Mouse (Mus musculus) limb, embryonic 12.5 days (tissue): ENCODE measurements around the gene Nebl. TPM values are rescaled to one million over a fixed set of nuclear protein-coding genes. Genes with fewer than 3 reads are reported as not detected.

Source experiments
- ATAC-seq: fragments of 200-750 bp; cut with Nextera tagmentation; 2 replicates; pipeline ENCODE4 v1.8.0; 2017; ENCODE audit warnings: low read depth, moderate TSS enrichment; ENCODE audit not compliant: insufficient number of reproducible peaks, insufficient read depth, low FRiP score, low TSS enrichment
- H3K27ac ChIP-seq: fragments of 300-500 bp; sonication (generic); 2 replicates; pipeline ENCODE4 v1.5.1; 2016; ENCODE audit warnings: mild to moderate bottlenecking, moderate library complexity
- H3K27me3 ChIP-seq: fragments of 300-500 bp; sonication (generic); 2 replicates; pipeline ENCODE4 v1.6.1; 2016; ENCODE audit warnings: mild to moderate bottlenecking, moderate library complexity
- H3K36me3 ChIP-seq: fragments of 300-500 bp; sonication (generic); 2 replicates; pipeline ENCODE4 v1.6.1; 2016; ENCODE audit warnings: mild to moderate bottlenecking, moderate library complexity
- H3K4me1 ChIP-seq: fragments of 300-500 bp; sonication (generic); replicated peaks from 2 replicates; pipeline ENCODE4 v1.6.1; 2016
- H3K4me2 ChIP-seq: fragments of 300-500 bp; sonication (generic); 2 replicates; pipeline ENCODE4 v1.6.1; 2016; ENCODE audit warnings: mild to moderate bottlenecking, moderate library complexity
- H3K4me3 ChIP-seq: fragments of 300-500 bp; sonication (generic); replicated peaks from 2 replicates; pipeline ENCODE4 v1.5.1; 2016; ENCODE audit warnings: mild to moderate bottlenecking
- H3K9ac ChIP-seq: fragments of 300-500 bp; sonication (generic); replicated peaks from 2 replicates; pipeline ENCODE4 v1.6.1; 2016; ENCODE audit warnings: mild to moderate bottlenecking, moderate library complexity
- H3K9me3 ChIP-seq: fragments of 300-500 bp; sonication (generic); 2 replicates; pipeline ENCODE4 v1.6.1; 2016; ENCODE audit warnings: mild to moderate bottlenecking, moderate library complexity
- WGBS: fragments of 180-500 bp; shearing (Covaris S2); methylation state at CpG from one replicate; pipeline ENCODE4 v1.1.7; 2016; 5-methylcytosine and 5-hydroxymethylcytosine counted together
- polyA plus RNA-seq: library from polyadenylated mRNA; unstranded; fragments of >200 nt; fragmentation: Nextera tagmentation; extraction: Ambion mirVana; gene quantifications from 2 replicates; pipeline ENCODE4 v1.2.1, GENCODE M21; 2016

The Nebl gene
- polyA plus RNA-seq, 1 experiment from 2014 or later, result 10.4 TPM

DNA sequence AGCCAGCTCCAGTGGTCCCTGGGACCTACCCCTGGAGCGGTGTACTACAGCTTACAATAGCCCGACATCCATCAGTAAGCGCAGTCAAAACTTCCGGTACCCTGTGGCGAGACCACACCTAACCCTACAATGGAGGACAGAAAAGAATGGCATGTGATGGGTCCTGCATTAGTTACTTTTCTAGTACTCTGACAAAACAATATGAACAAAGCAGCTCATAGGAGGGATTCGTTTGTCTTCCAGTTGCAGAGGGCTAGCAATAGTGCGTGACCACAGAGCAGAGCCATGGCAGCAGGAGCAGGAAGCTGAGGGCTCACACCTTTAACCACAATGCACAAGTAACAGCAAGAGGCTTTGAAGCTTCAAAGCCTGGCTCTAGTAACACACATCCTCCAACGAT is 59.7 kb downstream of the Nebl start:
- no peak overlapping the region for H3K27ac ChIP-seq

DNA sequence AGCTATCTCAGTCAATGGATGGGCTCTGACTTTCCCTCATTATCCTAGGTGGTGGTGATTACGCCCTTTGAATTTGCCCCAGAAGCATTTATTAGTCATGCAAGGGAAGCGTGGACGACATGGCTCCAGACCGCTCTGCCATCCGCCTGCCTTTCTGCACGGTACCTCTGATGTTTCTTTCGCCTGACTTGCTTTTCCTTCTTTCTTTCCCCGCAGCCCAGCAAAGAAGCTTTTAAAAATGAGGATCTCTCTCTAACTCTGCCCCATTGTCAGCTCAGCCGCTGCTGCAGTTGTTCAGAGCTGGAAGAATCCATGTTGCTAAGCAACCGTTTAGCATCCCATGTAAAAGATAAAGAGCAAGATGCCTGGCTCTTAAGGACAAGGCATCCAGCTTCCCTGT is 61.3 kb downstream of the Nebl start:
- Histone ChIP-seq H3K4me3 (no peak overlapping the region), H3K4me2 (no peak overlapping the region), H3K27me3 (no peaks in the 10 kb centered on the region), H3K27ac (no peak overlapping the region), H3K9ac (no peak overlapping the region), H3K36me3 (no peaks in the 10 kb centered on the region), H3K9me3 (no peaks in the 10 kb centered on the region), H3K4me1 (no peaks in the 10 kb centered on the region)
- no peak for ATAC-seq
- 44% methylated on average over 10 of the region's 10 CpGs for WGBS

More for the DNA sequence above, 59.7 kb downstream of the Nebl start:
- H3K9ac ChIP-seq, result no peak overlapping the region
- H3K36me3 ChIP-seq, result no peaks in the 10 kb centered on the region
- 78% methylated on average over 8 of the region's 8 CpGs for WGBS
- H3K27me3 ChIP-seq, result no peaks in the 10 kb centered on the region
- no peaks in the 10 kb centered on the region for H3K4me1 ChIP-seq
- H3K9me3 ChIP-seq, result no peaks in the 10 kb centered on the region
- no peak overlapping the region for H3K4me3 ChIP-seq
- no peak overlapping the region for H3K4me2 ChIP-seq
- ATAC-seq, result no peak

GRCm38 (mm10) chr2:17669000-17669399 is 62.3 kb downstream of the Nebl start:
- no peaks in the 10 kb centered on the region for H3K4me1 ChIP-seq
- no peak overlapping the region for H3K27ac ChIP-seq
- no peak for ATAC-seq
- no peak overlapping the region for H3K4me2 ChIP-seq
- no peak overlapping the region for H3K4me3 ChIP-seq
- H3K9me3 ChIP-seq, result no peaks in the 10 kb centered on the region
- H3K9ac ChIP-seq, result no peak overlapping the region
- no peaks in the 10 kb centered on the region for H3K27me3 ChIP-seq
- no peaks in the 10 kb centered on the region for H3K36me3 ChIP-seq
- 22% methylated on average over 2 of the region's 2 CpGs for WGBS

DNA sequence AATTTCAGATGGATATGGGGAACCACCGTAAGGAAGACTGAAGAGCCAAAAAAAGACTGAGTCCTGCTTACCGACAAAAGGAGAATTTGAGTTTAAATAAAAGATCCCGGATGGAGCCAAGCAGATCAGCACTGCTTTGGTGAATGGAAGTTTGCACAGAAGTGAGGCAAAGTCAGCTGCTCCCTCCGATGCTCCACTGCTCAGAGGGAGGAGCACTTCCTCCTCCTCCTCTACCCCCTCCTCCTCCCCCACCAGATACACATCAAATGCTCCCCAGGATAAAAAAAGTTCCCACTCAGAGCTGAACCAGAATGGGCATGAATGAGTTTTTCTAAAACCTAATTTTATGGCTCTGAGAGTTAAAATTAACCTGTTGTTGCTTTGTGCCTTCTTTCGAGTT is 73.1 kb downstream of the Nebl start:
- no peaks in the 10 kb centered on the region for H3K4me1 ChIP-seq
- peaks cover 2% of the 10 kb centered on the region; the same call in 1 of the 2 replicates for H3K9me3 ChIP-seq
- no peak overlapping the region for H3K4me2 ChIP-seq
- H3K27me3 ChIP-seq, result no peaks in the 10 kb centered on the region
- ATAC-seq, result no peak
- 73% methylated on average over 5 of the region's 5 CpGs for WGBS
- H3K4me3 ChIP-seq, result no peak overlapping the region
- no peak overlapping the region for H3K9ac ChIP-seq
- H3K27ac ChIP-seq, result no peak overlapping the region
- H3K36me3 ChIP-seq, result no peaks in the 10 kb centered on the region

DNA sequence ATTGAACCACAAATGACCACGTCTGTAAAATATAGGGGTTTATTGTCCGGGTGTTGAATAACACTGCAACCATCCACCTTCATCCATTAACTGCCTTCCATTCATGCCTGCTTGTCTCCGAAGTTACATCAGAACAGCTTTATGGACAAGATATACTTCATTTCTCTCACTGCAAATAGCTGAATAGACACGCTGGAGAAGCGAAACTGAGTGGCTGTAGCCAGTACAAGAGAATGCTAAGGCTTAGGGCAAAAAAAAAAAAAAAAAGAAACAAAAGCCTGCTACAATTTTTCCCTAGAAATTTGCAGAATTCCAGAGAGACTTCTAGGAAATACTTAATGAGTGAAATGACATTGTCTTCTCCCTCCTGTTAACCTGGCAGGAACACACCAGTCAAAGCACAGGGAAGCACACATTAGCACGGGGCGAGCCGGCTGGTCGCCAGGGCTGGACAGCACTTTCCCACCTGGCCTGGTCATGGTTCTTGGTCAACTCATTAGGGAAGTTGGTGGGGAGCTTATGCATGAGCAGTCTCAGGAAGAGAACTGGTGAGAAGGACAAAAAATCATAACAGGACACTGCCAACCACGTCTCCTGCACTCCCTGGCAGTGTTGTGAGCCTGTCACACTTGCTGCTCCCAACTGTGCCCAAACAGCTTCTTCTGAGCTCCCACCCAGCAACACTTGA is 81.0 kb downstream of the Nebl start:
- no peaks in the 10 kb centered on the region for H3K36me3 ChIP-seq
- H3K27ac ChIP-seq, result no peak overlapping the region
- no peak for ATAC-seq
- H3K9ac ChIP-seq, result no peak overlapping the region
- H3K9me3 ChIP-seq, result no peaks in the 10 kb centered on the region
- no peak overlapping the region for H3K4me3 ChIP-seq
- 69% methylated on average over 10 of the region's 10 CpGs for WGBS
- H3K4me2 ChIP-seq, result no peak overlapping the region
- H3K27me3 ChIP-seq, result no peaks in the 10 kb centered on the region
- H3K4me1 ChIP-seq, result peaks cover 5% of the 10 kb centered on the region

GRCm38 (mm10) chr2:17649728-17650127 is 81.5 kb downstream of the Nebl start:
- H3K9me3 ChIP-seq, result no peaks in the 10 kb centered on the region
- ATAC-seq, result no peak
- 63% methylated on average over 3 of the region's 3 CpGs for WGBS
- H3K4me3 ChIP-seq, result no peak overlapping the region
- no peak overlapping the region for H3K27ac ChIP-seq
- H3K4me2 ChIP-seq, result no peak overlapping the region
- H3K4me1 ChIP-seq, result peaks cover 11% of the 10 kb centered on the region
- no peaks in the 10 kb centered on the region for H3K36me3 ChIP-seq
- no peak overlapping the region for H3K9ac ChIP-seq
- no peaks in the 10 kb centered on the region for H3K27me3 ChIP-seq

GRCm38 (mm10) chr2:17644282-17645262 is 86.7 kb downstream of the Nebl start:
- no peak overlapping the region for H3K27ac ChIP-seq
- H3K4me3 ChIP-seq, result no peak overlapping the region
- ATAC-seq, result no peak
- H3K9me3 ChIP-seq, result no peaks in the 10 kb centered on the region
- H3K4me1 ChIP-seq, result peaks cover 9% of the 10 kb centered on the region
- H3K4me2 ChIP-seq, result no peak overlapping the region
- no peak overlapping the region for H3K9ac ChIP-seq
- H3K36me3 ChIP-seq, result no peaks in the 10 kb centered on the region
- 30% methylated on average over 3 of the region's 3 CpGs for WGBS
- no peaks in the 10 kb centered on the region for H3K27me3 ChIP-seq

GRCm38 (mm10) chr2:17643869-17644268 is 87.4 kb downstream of the Nebl start:
- Histone ChIP-seq H3K4me1 (peaks cover 12% of the 10 kb centered on the region), H3K36me3 (no peaks in the 10 kb centered on the region), H3K4me2 (no peak overlapping the region), H3K27ac (no peak overlapping the region), H3K27me3 (no peaks in the 10 kb centered on the region), H3K9ac (no peak overlapping the region), H3K9me3 (no peaks in the 10 kb centered on the region), H3K4me3 (no peak overlapping the region)
- WGBS, result 56% methylated on average over 7 of the region's 7 CpGs
- no peak for ATAC-seq

DNA sequence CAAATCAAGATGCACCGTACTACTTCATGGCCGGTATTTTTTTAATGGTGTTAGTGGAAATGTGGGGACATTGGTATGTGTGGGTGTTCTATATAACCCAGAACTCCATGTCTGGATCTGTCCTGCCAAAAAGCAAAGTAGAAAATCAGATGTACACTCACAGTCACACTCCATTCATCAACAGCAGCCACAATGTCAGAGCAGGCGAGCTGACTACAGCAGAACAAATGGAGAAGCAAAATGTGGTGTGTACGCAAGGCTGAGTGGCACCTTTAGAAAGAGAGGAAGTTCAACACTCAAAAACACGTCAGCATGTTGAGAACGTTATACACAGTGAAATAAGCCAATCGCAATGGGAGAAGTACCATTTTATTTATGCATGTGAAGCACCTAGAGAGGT is 88.5 kb downstream of the Nebl start:
- H3K4me1 ChIP-seq, result peaks cover 17% of the 10 kb centered on the region
- no peak overlapping the region for H3K27ac ChIP-seq
- no peak overlapping the region for H3K4me2 ChIP-seq
- no peak overlapping the region for H3K9ac ChIP-seq
- 80% methylated on average over 7 of the region's 7 CpGs for WGBS
- H3K4me3 ChIP-seq, result no peak overlapping the region
- no peaks in the 10 kb centered on the region for H3K36me3 ChIP-seq
- H3K9me3 ChIP-seq, result no peaks in the 10 kb centered on the region
- no peak for ATAC-seq
- peaks cover 2% of the 10 kb centered on the region; the same call in 1 of the 2 replicates for H3K27me3 ChIP-seq

GRCm38 (mm10) chr2:17640861-17641260 is 90.4 kb downstream of the Nebl start:
- H3K4me1 ChIP-seq, result peaks cover 17% of the 10 kb centered on the region
- ATAC-seq, result no peak
- H3K4me3 ChIP-seq, result no peak overlapping the region
- H3K27ac ChIP-seq, result no peak overlapping the region
- H3K4me2 ChIP-seq, result no peak overlapping the region
- no peaks in the 10 kb centered on the region for H3K9me3 ChIP-seq
- no peaks in the 10 kb centered on the region for H3K36me3 ChIP-seq
- WGBS, result 89% methylated on average over 4 of the region's 4 CpGs
- peaks cover 7% of the 10 kb centered on the region for H3K27me3 ChIP-seq
- H3K9ac ChIP-seq, result no peak overlapping the region

DNA sequence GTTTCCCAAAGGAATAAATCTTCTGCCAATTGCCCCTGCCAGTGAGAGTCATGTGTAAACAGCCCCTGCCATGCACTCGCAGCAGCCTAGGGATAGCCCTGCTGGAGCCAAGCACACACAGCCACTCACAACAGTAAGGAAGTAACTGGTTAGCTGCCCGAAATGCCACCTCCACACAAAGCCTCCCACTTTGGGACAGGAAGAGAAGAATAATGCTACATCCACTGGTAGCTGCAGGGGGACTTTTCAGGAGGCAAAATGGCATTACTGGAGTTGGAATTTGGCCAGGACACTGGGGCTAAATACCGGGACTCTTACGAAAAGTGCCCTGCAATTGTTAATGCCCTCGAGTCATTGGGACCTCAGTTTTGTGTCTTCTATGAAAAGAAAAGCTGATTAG is 92.6 kb downstream of the Nebl start:
- ATAC-seq, result no peak; the same call in 1 of the 2 replicates

More for the DNA sequence above, 92.6 kb downstream of the Nebl start:
- H3K27ac ChIP-seq, result no peak overlapping the region
- peaks cover 8% of the 10 kb centered on the region for H3K4me1 ChIP-seq
- no peaks in the 10 kb centered on the region for H3K9me3 ChIP-seq
- peaks cover 7% of the 10 kb centered on the region for H3K27me3 ChIP-seq
- 34% methylated on average over 5 of the region's 5 CpGs for WGBS
- H3K4me3 ChIP-seq, result no peak overlapping the region
- no peaks in the 10 kb centered on the region for H3K36me3 ChIP-seq
- H3K4me2 ChIP-seq, result peak overlapping the region; percentile 31
- no peak overlapping the region for H3K9ac ChIP-seq
